Comparison of ENCODE assay signal across 22 mouse cellular contexts in genomic region chr4:57338061-57338460, GRCm38 (mm10). TPM values are rescaled to one million over a fixed set of nuclear protein-coding genes. Genes with fewer than 3 reads are reported as not detected.
A peak's percentile ranks its signal among the peaks of the same experiment; 100 is the strongest.
DNase-seq lines count a peak whose midpoint lies in the region; ATAC-seq and TF ChIP-seq lines count a peak whose summit lies in the region.
"Had no signal": no experiment of that assay in that cellular context is flagged by ENCODE, and none has a peak within 500 bp of the region (broad histone marks: within the 10 kb centered on the region; RNA-seq: fewer than 3 reads in every experiment).

No protein-coding gene starts in this region.

- no peak overlapping the region for H3K4me3 ChIP-seq in embryonic facial prominence, embryonic 12.5 days
- H3K4me3 ChIP-seq in layer of hippocampus, adult 2 months: no peak overlapping the region
- H3K4me3 ChIP-seq: heart, embryonic 13.5 days; hindbrain, embryonic 15.5 days had no signal

- H3K9me3 ChIP-seq in embryonic facial prominence, embryonic 12.5 days: no peaks in the 10 kb centered on the region
- H3K9me3 ChIP-seq: hindbrain, embryonic 15.5 days had no signal

- peak; percentile 62 for DNase-seq in urinary bladder, postnatal 14 days (ENCODE audit: low spot score)
- DNase-seq in urinary bladder, adult 2 months (ENCODE audit: low spot score): no peak
- DNase-seq in mesoderm, embryonic 11.5 days (ENCODE audit: low read depth, low spot score): peak; percentile 19
- no peak for DNase-seq in layer of hippocampus, adult 2 months (ENCODE audit: low spot score in 2 of 2)
- no peak for DNase-seq in ovary, postnatal 36 days (ENCODE audit: low spot score)
- no peak for DNase-seq in left cerebral cortex, adult 11 months (ENCODE audit: low spot score)
- DNase-seq: cerebellum, adult 18-20 months; cerebellum, postnatal 25 days; heart, postnatal 36 days; kidney, postnatal 4 days; lung, adult 18-20 months; lung, postnatal 14 days; right cerebral cortex, adult 18-20 months; thymus, adult 18-20 months; thymus, postnatal 4 days had no signal

- no peaks in the 10 kb centered on the region for H3K36me3 ChIP-seq in embryonic facial prominence, embryonic 12.5 days
- H3K36me3 ChIP-seq: heart, embryonic 13.5 days; hindbrain, embryonic 15.5 days had no signal

- ATAC-seq in embryonic facial prominence, embryonic 12.5 days (ENCODE audit: insufficient number of reproducible peaks, insufficient read depth, low FRiP score, low TSS enrichment): peak; percentile 74
- ATAC-seq: forebrain, embryonic 14.5 days; intestine, embryonic 16.5 days; midbrain, embryonic 16.5 days had no signal

- WGBS in embryonic facial prominence, embryonic 12.5 days: 70% methylated on average over 9 of the region's 9 CpGs

- H3K27me3 ChIP-seq in embryonic facial prominence, embryonic 12.5 days: no peaks in the 10 kb centered on the region
- H3K27me3 ChIP-seq: heart, embryonic 13.5 days; hindbrain, embryonic 15.5 days had no signal

- no peaks in the 10 kb centered on the region for H3K4me1 ChIP-seq in embryonic facial prominence, embryonic 12.5 days
- H3K4me1 ChIP-seq: heart, embryonic 13.5 days; hindbrain, embryonic 15.5 days had no signal

- no peak for TF ChIP-seq CTCF in layer of hippocampus, adult 2 months (conservative IDR thresholded peaks at IDR 0.05)

- H3K27ac ChIP-seq in embryonic facial prominence, embryonic 12.5 days: peak overlapping the region; percentile 80
- no peak overlapping the region for H3K27ac ChIP-seq in layer of hippocampus, adult 2 months
- H3K27ac ChIP-seq: heart, embryonic 13.5 days; hindbrain, embryonic 15.5 days had no signal

- H3K4me2 ChIP-seq in embryonic facial prominence, embryonic 12.5 days (replicated peaks): no peak overlapping the region
- H3K4me2 ChIP-seq: heart, embryonic 13.5 days; hindbrain, embryonic 15.5 days; liver, embryonic 11.5 days had no signal

- no peak overlapping the region for H3K9ac ChIP-seq in embryonic facial prominence, embryonic 12.5 days
- H3K9ac ChIP-seq: heart, embryonic 13.5 days; hindbrain, embryonic 15.5 days had no signal

RNA-seq across cellular contexts. Expression of gene Ptpn3, which starts 36.4 kb away (rescaled TPM):
- 22.1 and 23.5 TPM in 2 replicates for polyA plus RNA-seq in urinary bladder, adult 2 months (2012; rRNA removed)
- 3.7 and 6.4 TPM in 2 replicates for polyA plus RNA-seq in embryonic facial prominence, embryonic 12.5 days (2016; fragmentation: Nextera tagmentation; extraction: Ambion mirVana)
- 10 to 100 TPM; 76.6 to 92.1 TPM for total RNA-seq in layer of hippocampus, adult 2 months (2021)

Comparison
In these comparisons a context has a peak if more than half of its experiments do, and no peak if none do; other contexts are left out.
1. DNase-seq: peak in urinary bladder, postnatal 14 days (single experiment) and mesoderm, embryonic 11.5 days (single experiment); none in urinary bladder, adult 2 months (single experiment), layer of hippocampus, adult 2 months (0 of 2), ovary, postnatal 36 days (single experiment) and left cerebral cortex, adult 11 months (single experiment).